Mouse (Mus musculus): ENCODE results near the gene Rplp1. TPM values are rescaled to one million over a fixed set of nuclear protein-coding genes. Genes with fewer than 3 reads are reported as not detected.

Rplp1 gene
- polyA plus RNA-seq, 1 experiment: 10,824 TPM

GRCm38 (mm10) chr9:61915393-61916005 is 1.2 kb upstream of the Rplp1 start:
- 75% methylated on average over 4 of the region's 4 CpGs for WGBS
- no peaks in the 10 kb centered on the region for H3K27me3 ChIP-seq (ENCODE audit: control insufficient read depth, insufficient read depth, low read length)
- H3K4me3 ChIP-seq (ENCODE audit: control insufficient read depth, insufficient read depth, low read length): no peak overlapping the region
- no peaks in the 10 kb centered on the region for H3K4me1 ChIP-seq (replicated peaks; ENCODE audit: control insufficient read depth, insufficient read depth, low read length)
- peaks cover 32% of the 10 kb centered on the region for H3K36me3 ChIP-seq (ENCODE audit: control insufficient read depth, insufficient read depth, low read length)
- TF ChIP-seq POLR2A (IDR thresholded peaks at IDR 0.05; ENCODE audit: control insufficient read depth, extremely low read depth, insufficient read depth, low read length, poor library complexity) (no peak), CTCF (IDR thresholded peaks at IDR 0.05; ENCODE audit: borderline replicate concordance, control insufficient read depth, extremely low read depth, insufficient read depth, low read length, poor library complexity) (no peak)
- no peak for DNase-seq
- H3K27ac ChIP-seq (ENCODE audit: control insufficient read depth, insufficient read depth, low read length): no peak overlapping the region

DNA sequence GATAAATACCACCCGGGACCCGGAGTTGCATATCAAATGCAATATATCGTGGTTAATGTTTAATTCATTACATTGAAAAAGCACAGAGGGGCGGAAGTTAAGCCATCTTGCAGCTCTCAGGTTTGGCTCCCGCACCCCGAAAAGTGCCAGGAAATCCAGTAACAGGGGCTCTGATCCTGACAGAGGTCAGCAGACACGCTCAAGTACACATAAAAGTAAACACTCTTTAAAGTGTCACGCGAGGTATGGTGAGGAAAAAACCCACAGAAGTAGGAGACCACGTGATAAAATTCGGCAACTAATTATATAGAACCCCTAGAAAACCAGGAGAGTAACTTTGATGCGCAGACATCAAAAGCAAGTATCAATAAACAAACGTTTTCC is 567 bp upstream of the Rplp1 start:
- 3% methylated on average over 13 of the region's 13 CpGs for WGBS
- no peak for TF ChIP-seq POLR2A (IDR thresholded peaks at IDR 0.05; ENCODE audit: control insufficient read depth, extremely low read depth, insufficient read depth, low read length, poor library complexity)
- TF ChIP-seq CTCF (IDR thresholded peaks at IDR 0.05; ENCODE audit: borderline replicate concordance, control insufficient read depth, extremely low read depth, insufficient read depth, low read length, poor library complexity): no peak
- H3K36me3 ChIP-seq (ENCODE audit: control insufficient read depth, insufficient read depth, low read length): peaks cover 32% of the 10 kb centered on the region

GRCm38 (mm10) chr9:61911300-61912128 is 2.8 kb downstream of the Rplp1 start:
- DNase-seq: no peak
- Histone ChIP-seq H3K27ac (ENCODE audit: control insufficient read depth, insufficient read depth, low read length) (no peak overlapping the region), H3K27me3 (ENCODE audit: control insufficient read depth, insufficient read depth, low read length) (no peaks in the 10 kb centered on the region), H3K4me1 (replicated peaks; ENCODE audit: control insufficient read depth, insufficient read depth, low read length) (no peaks in the 10 kb centered on the region), H3K36me3 (ENCODE audit: control insufficient read depth, insufficient read depth, low read length) (peaks cover 15% of the 10 kb centered on the region), H3K4me3 (ENCODE audit: control insufficient read depth, insufficient read depth, low read length) (no peak overlapping the region)
- TF ChIP-seq CTCF (IDR thresholded peaks at IDR 0.05; ENCODE audit: borderline replicate concordance, control insufficient read depth, extremely low read depth, insufficient read depth, low read length, poor library complexity) (no peak), POLR2A (IDR thresholded peaks at IDR 0.05; ENCODE audit: control insufficient read depth, extremely low read depth, insufficient read depth, low read length, poor library complexity) (no peak)
- WGBS: 91% methylated on average over 6 of the region's 6 CpGs

More for the DNA sequence above, 567 bp upstream of the Rplp1 start:
- Histone ChIP-seq H3K27me3 (ENCODE audit: control insufficient read depth, insufficient read depth, low read length) (no peaks in the 10 kb centered on the region), H3K4me1 (replicated peaks; ENCODE audit: control insufficient read depth, insufficient read depth, low read length) (no peaks in the 10 kb centered on the region), H3K27ac (ENCODE audit: control insufficient read depth, insufficient read depth, low read length) (peak overlapping the region; percentile 98), H3K4me3 (ENCODE audit: control insufficient read depth, insufficient read depth, low read length) (peak overlapping the region; percentile 91)
- no peak for DNase-seq

DNA sequence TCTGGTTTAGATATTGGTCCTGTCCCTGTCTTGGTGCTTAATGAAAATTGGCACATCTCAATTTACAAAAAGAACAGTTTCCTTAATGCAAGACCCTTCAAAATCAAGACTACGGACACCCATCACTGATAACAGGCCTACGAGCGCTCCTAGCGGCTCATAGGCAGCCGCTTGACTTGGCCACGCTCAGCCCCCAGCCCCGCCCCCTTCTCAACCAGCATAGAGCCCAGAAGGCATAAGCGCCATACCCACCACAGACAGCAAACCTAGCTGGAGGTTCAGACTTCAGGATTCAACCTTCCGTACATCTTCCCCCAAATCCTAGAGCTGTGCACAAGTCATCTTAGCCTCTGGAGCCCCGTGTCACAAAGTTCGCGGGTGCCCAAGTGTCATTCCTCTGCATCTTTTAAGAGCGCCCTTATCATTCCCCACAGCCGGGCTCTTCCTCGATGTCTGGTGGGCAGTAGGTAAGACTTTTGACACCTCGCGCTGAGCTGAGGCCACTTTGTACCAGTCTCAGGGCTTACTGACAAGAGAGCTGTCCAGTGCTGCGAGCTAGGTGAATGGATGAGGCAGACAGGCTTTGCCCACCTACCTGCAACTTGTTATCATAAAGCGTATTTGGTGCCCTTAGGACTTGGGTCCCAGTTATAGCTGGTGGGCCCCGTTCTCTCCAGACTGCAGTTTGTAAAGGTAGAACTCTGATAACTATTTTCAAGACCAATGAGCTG is 3.7 kb downstream of the Rplp1 start:
- DNase-seq: peak; percentile 21
- WGBS: 90% methylated on average over 20 of the region's 20 CpGs
- peaks cover 15% of the 10 kb centered on the region for H3K36me3 ChIP-seq (ENCODE audit: control insufficient read depth, insufficient read depth, low read length)

DNA sequence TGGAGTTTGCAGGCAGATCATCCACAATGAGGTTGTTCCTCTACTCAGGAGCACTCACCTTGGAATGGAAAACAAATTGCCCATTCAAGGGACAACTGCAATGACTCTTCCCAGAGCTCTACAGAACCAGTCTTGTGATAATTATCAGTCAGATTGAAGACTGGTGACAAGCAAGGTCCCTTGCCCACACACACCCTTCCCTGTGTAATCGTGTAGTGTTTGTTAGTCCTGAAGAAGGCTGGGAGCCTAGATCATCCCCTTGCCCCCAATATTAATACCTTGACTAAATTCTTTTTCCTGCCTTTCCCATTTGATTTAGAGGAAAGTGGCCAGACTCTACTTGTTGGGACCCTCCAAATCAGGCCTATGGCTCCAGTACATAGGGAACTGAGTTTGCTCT is 4.7 kb downstream of the Rplp1 start:
- 89% methylated on average over 1 of the region's 1 CpGs for WGBS
- Histone ChIP-seq H3K27ac (ENCODE audit: control insufficient read depth, insufficient read depth, low read length) (no peak overlapping the region), H3K4me1 (replicated peaks; ENCODE audit: control insufficient read depth, insufficient read depth, low read length) (no peaks in the 10 kb centered on the region), H3K36me3 (ENCODE audit: control insufficient read depth, insufficient read depth, low read length) (peaks cover 15% of the 10 kb centered on the region), H3K4me3 (ENCODE audit: control insufficient read depth, insufficient read depth, low read length) (no peak overlapping the region), H3K27me3 (ENCODE audit: control insufficient read depth, insufficient read depth, low read length) (no peaks in the 10 kb centered on the region)
- TF ChIP-seq CTCF (IDR thresholded peaks at IDR 0.05; ENCODE audit: borderline replicate concordance, control insufficient read depth, extremely low read depth, insufficient read depth, low read length, poor library complexity): no peak
- no peak for TF ChIP-seq POLR2A (IDR thresholded peaks at IDR 0.05; ENCODE audit: control insufficient read depth, extremely low read depth, insufficient read depth, low read length, poor library complexity)
- no peak for DNase-seq

More for the DNA sequence above, 3.7 kb downstream of the Rplp1 start:
- Histone ChIP-seq H3K27ac (ENCODE audit: control insufficient read depth, insufficient read depth, low read length) (no peak overlapping the region), H3K4me1 (replicated peaks; ENCODE audit: control insufficient read depth, insufficient read depth, low read length) (no peaks in the 10 kb centered on the region), H3K4me3 (ENCODE audit: control insufficient read depth, insufficient read depth, low read length) (no peak overlapping the region), H3K27me3 (ENCODE audit: control insufficient read depth, insufficient read depth, low read length) (no peaks in the 10 kb centered on the region)
- no peak for TF ChIP-seq POLR2A (IDR thresholded peaks at IDR 0.05; ENCODE audit: control insufficient read depth, extremely low read depth, insufficient read depth, low read length, poor library complexity)
- no peak for TF ChIP-seq CTCF (IDR thresholded peaks at IDR 0.05; ENCODE audit: borderline replicate concordance, control insufficient read depth, extremely low read depth, insufficient read depth, low read length, poor library complexity)

DNA sequence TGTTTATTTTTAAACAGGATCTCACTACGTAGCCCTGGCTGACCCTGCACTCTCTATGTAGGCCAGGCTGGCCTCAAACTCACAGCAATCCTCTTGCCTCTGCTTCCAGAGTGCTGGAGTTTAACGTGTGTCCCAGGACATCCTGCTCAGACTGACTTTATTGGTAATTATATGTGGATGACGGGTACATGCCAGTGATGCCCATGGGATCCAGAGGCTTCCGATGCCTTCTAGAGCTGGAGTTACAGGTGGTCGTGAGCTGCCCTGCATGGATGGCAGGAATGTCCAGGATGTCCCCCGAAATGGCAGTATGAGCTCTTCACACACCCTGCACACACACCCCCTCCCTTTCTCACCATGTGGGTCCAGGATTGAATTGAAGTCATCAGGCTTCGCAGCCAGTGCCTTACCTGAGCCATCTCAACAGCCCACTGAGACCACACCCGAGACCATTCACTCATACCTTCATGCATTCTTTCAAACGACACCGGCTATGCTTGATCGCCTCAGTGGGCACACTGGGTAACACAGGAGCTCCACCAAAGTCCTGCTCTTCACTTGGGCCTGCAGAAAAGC is 5.4 kb downstream of the Rplp1 start:
- H3K36me3 ChIP-seq (ENCODE audit: control insufficient read depth, insufficient read depth, low read length): peaks cover 15% of the 10 kb centered on the region
- no peak for TF ChIP-seq POLR2A (IDR thresholded peaks at IDR 0.05; ENCODE audit: control insufficient read depth, extremely low read depth, insufficient read depth, low read length, poor library complexity)
- no peak for TF ChIP-seq CTCF (IDR thresholded peaks at IDR 0.05; ENCODE audit: borderline replicate concordance, control insufficient read depth, extremely low read depth, insufficient read depth, low read length, poor library complexity)
- no peak overlapping the region for H3K4me3 ChIP-seq (ENCODE audit: control insufficient read depth, insufficient read depth, low read length)
- WGBS: 94% methylated on average over 11 of the region's 11 CpGs
- H3K4me1 ChIP-seq (replicated peaks; ENCODE audit: control insufficient read depth, insufficient read depth, low read length): no peaks in the 10 kb centered on the region
- H3K27me3 ChIP-seq (ENCODE audit: control insufficient read depth, insufficient read depth, low read length): no peaks in the 10 kb centered on the region
- H3K27ac ChIP-seq (ENCODE audit: control insufficient read depth, insufficient read depth, low read length): no peak overlapping the region
- DNase-seq: no peak
